Mouse (Mus musculus): ENCODE measurements around the gene Atxn1.
A peak's percentile ranks its signal among the peaks of the same experiment; 100 is the strongest.

DNA sequence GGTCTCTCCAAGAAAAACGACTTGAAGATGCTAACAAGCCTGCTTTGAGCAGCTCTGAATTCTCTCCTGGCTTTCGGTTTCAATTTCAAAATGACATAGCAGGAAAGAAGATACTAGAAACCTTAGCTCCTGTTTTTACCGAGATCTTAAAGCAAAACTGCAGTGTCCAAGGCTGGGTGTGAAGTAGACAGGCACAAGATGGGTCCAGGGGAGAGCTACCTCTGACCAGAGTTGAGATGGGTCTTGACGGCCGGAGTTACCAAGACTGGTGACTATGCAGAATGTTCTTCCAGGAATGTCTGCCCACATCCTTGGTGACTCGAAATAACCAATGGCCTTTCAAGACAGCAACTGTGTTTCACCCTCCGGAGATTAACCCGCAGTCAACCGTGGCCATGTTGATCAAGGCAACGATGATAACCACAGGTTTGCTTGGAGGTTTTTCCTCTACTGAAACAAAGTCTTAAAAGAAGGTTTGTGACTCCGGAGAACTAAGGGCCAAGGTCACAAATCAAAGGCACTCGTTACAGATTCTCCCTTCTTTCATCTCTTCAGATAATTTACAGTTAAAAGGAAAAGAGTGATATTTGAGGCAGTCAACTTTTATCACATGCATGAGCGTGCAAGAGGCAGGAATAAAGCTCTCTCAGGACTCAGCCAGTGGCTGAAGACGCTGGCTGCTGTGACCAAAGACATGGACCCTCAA, 92.6 kb downstream of the Atxn1 start:
- TF ChIP-seq POLR2A (IDR thresholded peaks at IDR 0.05; ENCODE audit: low read depth, low read length) (0 out of 2 replicates have a peak, but pooled peaks have one; percentile 34), CTCF (IDR thresholded peaks at IDR 0.05; ENCODE audit: borderline replicate concordance, insufficient read depth, low read length) (no peak)
